Comparison of ENCODE assay signal across 20 mouse cellular contexts in genomic region chr5:48005533-48005932, GRCm38 (mm10). TPM values are rescaled to one million over a fixed set of nuclear protein-coding genes. Genes with fewer than 3 reads are reported as not detected.
DNase-seq lines count a peak whose midpoint lies in the region; ATAC-seq lines count a peak whose summit lies in the region.
"Had no signal": no experiment of that assay in that cellular context is flagged by ENCODE, and none has a peak within 500 bp of the region (broad histone marks: within the 10 kb centered on the region; RNA-seq: fewer than 3 reads in every experiment).

No protein-coding gene starts in this region.

- H3K9ac ChIP-seq in neural tube, embryonic 11.5 days (ENCODE audit: low read length) = no peak overlapping the region
- H3K9ac ChIP-seq: intestine, embryonic 15.5 days; stomach, embryonic 15.5 days had no signal

- WGBS in neural tube, embryonic 11.5 days = 46% methylated on average over 9 of the region's 9 CpGs

- H3K27me3 ChIP-seq in neural tube, embryonic 11.5 days (ENCODE audit: control insufficient read depth, insufficient read depth, low read length) = no peaks in the 10 kb centered on the region
- H3K27me3 ChIP-seq: intestine, embryonic 15.5 days; stomach, embryonic 15.5 days had no signal

- no peaks in the 10 kb centered on the region for H3K9me3 ChIP-seq in neural tube, embryonic 11.5 days (ENCODE audit: control insufficient read depth, low read length)
- H3K9me3 ChIP-seq: embryonic facial prominence, embryonic 10.5 days; G1E; intestine, embryonic 15.5 days; stomach, embryonic 15.5 days had no signal

- ATAC-seq in neural tube, embryonic 11.5 days (ENCODE audit: insufficient read depth, low FRiP score, low TSS enrichment) = peak; percentile 54
- ATAC-seq in inflammation-experienced regulatory T-cells, adult 6 months = no peak
- ATAC-seq: CD4-positive, CD25-positive, alpha-beta regulatory T cell, adult 4 months; intestine, embryonic 15.5 days had no signal

- H3K27ac ChIP-seq in neural tube, embryonic 11.5 days (ENCODE audit: low read depth, low read length) = no peak overlapping the region
- H3K27ac ChIP-seq: embryonic facial prominence, embryonic 10.5 days; intestine, embryonic 15.5 days; stomach, embryonic 15.5 days had no signal

- no peaks in the 10 kb centered on the region for H3K36me3 ChIP-seq in neural tube, embryonic 11.5 days (ENCODE audit: control insufficient read depth, insufficient read depth, low read length)
- H3K36me3 ChIP-seq: G1E; intestine, embryonic 15.5 days; stomach, embryonic 15.5 days had no signal

- no peak overlapping the region for H3K4me2 ChIP-seq in neural tube, embryonic 11.5 days (ENCODE audit: low read depth)
- H3K4me2 ChIP-seq: heart, embryonic 11.5 days; intestine, embryonic 15.5 days; liver, embryonic 11.5 days; stomach, embryonic 15.5 days had no signal

- H3K4me1 ChIP-seq in neural tube, embryonic 11.5 days (ENCODE audit: control insufficient read depth, insufficient read depth, low read length) = peaks cover 5% of the 10 kb centered on the region
- H3K4me1 ChIP-seq: intestine, embryonic 15.5 days; stomach, embryonic 15.5 days had no signal

- DNase-seq in neural tube, embryonic 11.5 days (ENCODE audit: low spot score) = peak; percentile 39
- no peak for DNase-seq in neural tube, embryonic 10.5 days (ENCODE audit: extremely low spot score, low spot score)
- DNase-seq in forelimb bud, embryonic 11.5 days (ENCODE audit: low read depth, low spot score) = peak; percentile 24
- DNase-seq in mesoderm, embryonic 11.5 days (ENCODE audit: low read depth, low spot score) = peak; percentile 52
- DNase-seq in retina, postnatal 1 day = peak; percentile 38
- DNase-seq in frontal cortex, adult 2 months (ENCODE audit: extremely low spot score in 1 of 2, low spot score in 1 of 2) = no peak
- DNase-seq: cerebellum, postnatal 10 days; lung, adult 2 months; lung, postnatal 4 days; right cerebral cortex, adult 18-20 months; spleen, adult 18-20 months; thymus, postnatal 25 days had no signal

- no peak overlapping the region for H3K4me3 ChIP-seq in neural tube, embryonic 11.5 days (ENCODE audit: low read depth, low read length)
- H3K4me3 ChIP-seq: embryonic facial prominence, embryonic 10.5 days; intestine, embryonic 15.5 days; stomach, embryonic 15.5 days had no signal

RNA-seq across cellular contexts. Expression of gene Slit2, which starts 22.6 kb away (rescaled TPM):
- polyA plus RNA-seq in neural tube, embryonic 11.5 days (2014; fragmentation: Nextera tagmentation; extraction: Ambion mirVana) = 104 and 127 TPM in 2 replicates
- polyA plus RNA-seq in frontal cortex, adult 2 months (2012; rRNA removed) = 7.9 and 9.9 TPM in 2 replicates
- under 1 TPM; 0.15 to 0.27 (median 0.17) TPM for polyA plus RNA-seq in inflammation-experienced regulatory T-cells, adult 6 months (2017; shearing (Covaris generic))
- polyA plus RNA-seq: G1E had no signal

Comparison
In these comparisons a context has a peak if more than half of its experiments do, and no peak if none do; other contexts are left out.
1. DNase-seq: peak in neural tube, embryonic 11.5 days (single experiment), forelimb bud, embryonic 11.5 days (single experiment), mesoderm, embryonic 11.5 days (single experiment) and retina, postnatal 1 day (single experiment); none in neural tube, embryonic 10.5 days (single experiment) and frontal cortex, adult 2 months (0 of 2).